Mouse (Mus musculus) hindbrain, embryonic 13.5 days (tissue): Measurements from ENCODE around the gene Dcn. TPM values are rescaled to one million over a fixed set of nuclear protein-coding genes. Genes with fewer than 3 reads are reported as not detected.

ENCODE experiments used
- ATAC-seq: fragments of 200-750 bp; cut with Nextera tagmentation; 2 replicates; pipeline ENCODE4 v1.8.0; 2017; ENCODE audit warnings: moderate TSS enrichment; ENCODE audit not compliant: low FRiP score
- H3K27ac ChIP-seq: fragments of 300-500 bp; sonication (generic); 2 replicates; pipeline ENCODE4 v1.5.1; 2015; ENCODE audit warnings: inconsistent platforms, mild to moderate bottlenecking, moderate library complexity
- H3K27me3 ChIP-seq: fragments of 300-500 bp; sonication (generic); 2 replicates; pipeline ENCODE4 v1.6.1; 2015; ENCODE audit warnings: mild to moderate bottlenecking, inconsistent platforms
- H3K36me3 ChIP-seq: fragments of 300-500 bp; sonication (generic); 2 replicates; pipeline ENCODE4 v1.6.1; 2015; ENCODE audit warnings: mild to moderate bottlenecking, inconsistent platforms
- H3K4me1 ChIP-seq: fragments of 300-500 bp; sonication (generic); replicated peaks from 2 replicates; pipeline ENCODE4 v1.6.1; 2015; ENCODE audit warnings: inconsistent platforms
- H3K4me2 ChIP-seq: fragments of 300-500 bp; sonication (generic); 2 replicates; pipeline ENCODE4 v1.6.1; 2015; ENCODE audit warnings: inconsistent platforms, mild to moderate bottlenecking, moderate library complexity
- H3K4me3 ChIP-seq: fragments of 300-500 bp; sonication (generic); 2 replicates; pipeline ENCODE4 v1.5.1; 2015; ENCODE audit warnings: mild to moderate bottlenecking, inconsistent platforms
- H3K9ac ChIP-seq: fragments of 300-500 bp; sonication (generic); 2 replicates; pipeline ENCODE4 v1.6.1; 2015; ENCODE audit warnings: mild to moderate bottlenecking, inconsistent platforms
- H3K9me3 ChIP-seq: fragments of 300-500 bp; sonication (generic); 2 replicates; pipeline ENCODE4 v1.6.1; 2016; ENCODE audit warnings: inconsistent platforms
- WGBS: fragments of 180-500 bp; shearing (Covaris S2); methylation state at CpG from one replicate; pipeline ENCODE4 v1.1.7; 2015; 5-methylcytosine and 5-hydroxymethylcytosine counted together
- polyA plus RNA-seq: library from polyadenylated mRNA; unstranded; fragments of >200 nt; fragmentation: Nextera tagmentation; extraction: Ambion mirVana; gene quantifications from 2 replicates; pipeline ENCODE4 v1.2.1, GENCODE M21; 2015

Dcn gene
- 92.2 and 94.0 TPM in 2 replicates for polyA plus RNA-seq

GRCm38 (mm10) chr10:97479004-97479766 is at the start of gene Dcn:
Gene Dcn (plus strand): TSS chr10:97479609.
- Histone ChIP-seq H3K9me3 (no peaks in the 10 kb centered on the region), H3K4me1 (peaks cover 9% of the 10 kb centered on the region; the same call in 1 of the 2 replicates), H3K27me3 (no peaks in the 10 kb centered on the region), H3K4me2 (peak within 1 kb of the TSS; percentile 38), H3K27ac (no peak within 1 kb of the TSS), H3K4me3 (no peak within 1 kb of the TSS), H3K36me3 (no peaks in the 10 kb centered on the region), H3K9ac (no peak within 1 kb of the TSS)
- no peak for ATAC-seq
- WGBS: 14% methylated on average over 7 of the region's 7 CpGs

GRCm38 (mm10) chr10:97436662-97437061 is 42.7 kb upstream of the Dcn start:
- no peak for ATAC-seq
- WGBS: 89% methylated on average over 5 of the region's 5 CpGs
- no peak overlapping the region for H3K27ac ChIP-seq
- H3K27me3 ChIP-seq: no peaks in the 10 kb centered on the region
- H3K9ac ChIP-seq: no peak overlapping the region
- no peak overlapping the region for H3K4me3 ChIP-seq
- H3K4me1 ChIP-seq: no peaks in the 10 kb centered on the region
- no peaks in the 10 kb centered on the region for H3K9me3 ChIP-seq
- no peak overlapping the region for H3K4me2 ChIP-seq
- H3K36me3 ChIP-seq: no peaks in the 10 kb centered on the region

DNA sequence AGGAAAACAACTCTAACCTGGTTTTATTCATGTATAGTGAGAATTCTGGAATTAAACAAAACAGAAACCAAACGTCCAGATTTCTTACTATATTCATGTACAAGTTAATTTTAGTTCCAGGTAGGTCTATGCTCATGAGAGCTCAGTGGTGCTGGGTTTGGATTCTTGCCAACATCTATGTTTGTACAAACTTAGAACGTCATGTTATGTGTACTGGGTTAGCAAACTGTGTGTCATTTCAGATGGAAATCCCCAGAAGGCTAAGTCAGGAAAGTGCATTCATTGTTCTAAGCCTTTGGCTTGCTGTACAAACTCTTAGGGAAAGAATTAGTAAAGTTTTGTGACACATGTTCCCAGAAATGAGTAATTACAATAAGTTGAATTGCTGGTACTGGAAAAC is 37.1 kb upstream of the Dcn start:
- Histone ChIP-seq H3K27ac (no peak overlapping the region), H3K4me2 (no peak overlapping the region), H3K27me3 (no peaks in the 10 kb centered on the region), H3K9ac (no peak overlapping the region), H3K36me3 (no peaks in the 10 kb centered on the region), H3K9me3 (no peaks in the 10 kb centered on the region), H3K4me3 (no peak overlapping the region), H3K4me1 (no peaks in the 10 kb centered on the region)
- WGBS: 68% methylated on average over 2 of the region's 2 CpGs
- ATAC-seq: no peak

DNA sequence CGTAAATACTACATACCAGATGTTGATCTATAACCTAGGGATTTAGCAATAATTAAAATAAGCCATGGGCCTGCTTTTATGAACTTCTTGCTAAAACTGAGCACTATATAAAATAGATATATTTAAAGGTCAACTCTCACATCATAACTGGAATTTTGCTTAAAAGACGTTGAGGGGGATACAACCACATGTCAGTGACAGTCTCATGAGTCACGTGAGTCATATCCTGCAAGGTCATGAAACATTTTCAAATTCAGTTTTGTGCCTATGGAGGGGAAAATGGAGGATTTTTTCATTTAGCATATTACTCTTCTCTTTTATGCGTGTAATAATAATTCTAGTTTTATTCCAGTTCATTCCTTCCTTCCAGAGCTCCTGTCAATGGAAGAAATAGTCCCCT is 32.9 kb upstream of the Dcn start:
- no peaks in the 10 kb centered on the region for H3K9me3 ChIP-seq
- 86% methylated on average over 4 of the region's 4 CpGs for WGBS

DNA sequence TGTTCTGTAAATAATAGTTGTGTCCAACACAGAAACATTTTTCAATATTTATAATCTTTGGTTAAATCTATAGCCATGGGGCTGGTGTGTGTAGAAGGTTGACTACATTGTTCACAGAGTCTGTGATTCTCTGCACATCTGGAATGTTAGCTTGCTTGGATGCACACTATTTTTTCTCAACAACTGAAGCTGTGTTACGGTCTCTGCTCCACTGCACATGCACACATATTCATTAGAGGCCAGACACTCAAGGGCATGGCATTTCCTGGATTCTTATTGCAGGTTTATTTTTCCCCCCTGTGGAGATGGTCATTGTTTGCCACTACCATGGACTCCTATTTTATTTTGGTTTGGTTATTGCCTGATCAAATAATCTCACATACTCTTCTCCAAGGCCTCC is 26.5 kb upstream of the Dcn start:
- H3K27me3 ChIP-seq: no peaks in the 10 kb centered on the region
- no peaks in the 10 kb centered on the region for H3K36me3 ChIP-seq
- H3K4me2 ChIP-seq: no peak overlapping the region
- WGBS: 51% methylated on average over 1 of the region's 1 CpGs
- H3K27ac ChIP-seq: no peak overlapping the region
- no peak for ATAC-seq
- H3K9ac ChIP-seq: no peak overlapping the region
- H3K4me1 ChIP-seq: peaks cover 4% of the 10 kb centered on the region; the same call in 1 of the 2 replicates
- no peak overlapping the region for H3K4me3 ChIP-seq
- no peaks in the 10 kb centered on the region for H3K9me3 ChIP-seq

More for the DNA sequence above, 32.9 kb upstream of the Dcn start:
- no peak overlapping the region for H3K4me2 ChIP-seq
- no peak overlapping the region for H3K9ac ChIP-seq
- H3K27me3 ChIP-seq: no peaks in the 10 kb centered on the region
- H3K27ac ChIP-seq: no peak overlapping the region
- no peaks in the 10 kb centered on the region for H3K4me1 ChIP-seq
- ATAC-seq: no peak
- H3K4me3 ChIP-seq: no peak overlapping the region
- H3K36me3 ChIP-seq: no peaks in the 10 kb centered on the region

GRCm38 (mm10) chr10:97453529-97453928 is 25.9 kb upstream of the Dcn start:
- Histone ChIP-seq H3K4me3 (no peak overlapping the region), H3K36me3 (no peaks in the 10 kb centered on the region), H3K27ac (no peak overlapping the region), H3K4me1 (peaks cover 4% of the 10 kb centered on the region; the same call in 1 of the 2 replicates), H3K9ac (no peak overlapping the region), H3K4me2 (no peak overlapping the region), H3K27me3 (no peaks in the 10 kb centered on the region), H3K9me3 (no peaks in the 10 kb centered on the region)
- no peak for ATAC-seq
- 59% methylated on average over 9 of the region's 9 CpGs for WGBS

DNA sequence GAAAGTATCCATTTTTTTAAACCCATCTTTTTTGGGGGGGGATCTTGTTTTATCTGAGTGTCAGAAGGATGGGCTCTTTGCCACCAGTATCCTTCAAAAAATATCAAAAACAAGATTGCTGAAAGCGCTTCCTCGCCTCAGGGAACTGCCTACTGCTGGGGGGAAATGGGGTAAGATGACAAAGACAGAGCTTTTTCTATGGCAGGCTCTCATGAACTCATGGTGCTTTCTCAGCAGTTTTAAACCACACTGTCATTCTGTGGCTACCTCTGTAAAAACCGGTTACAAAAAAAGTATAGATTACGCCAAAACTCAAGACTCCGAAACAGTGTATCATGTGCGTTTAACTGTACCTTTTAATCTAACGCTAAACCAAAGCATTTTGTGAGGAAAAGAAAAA is 22.4 kb upstream of the Dcn start:
- no peak for ATAC-seq
- WGBS: 93% methylated on average over 7 of the region's 7 CpGs
- peaks cover 4% of the 10 kb centered on the region; the same call in 1 of the 2 replicates for H3K4me1 ChIP-seq

GRCm38 (mm10) chr10:97466818-97467217 is 12.6 kb upstream of the Dcn start:
- no peak overlapping the region for H3K27ac ChIP-seq
- no peaks in the 10 kb centered on the region for H3K9me3 ChIP-seq
- H3K27me3 ChIP-seq: no peaks in the 10 kb centered on the region
- no peak for ATAC-seq
- no peak overlapping the region for H3K9ac ChIP-seq
- 68% methylated on average over 3 of the region's 3 CpGs for WGBS
- no peak overlapping the region for H3K4me2 ChIP-seq
- H3K4me1 ChIP-seq: no peaks in the 10 kb centered on the region
- no peaks in the 10 kb centered on the region for H3K36me3 ChIP-seq
- H3K4me3 ChIP-seq: no peak overlapping the region

More for the DNA sequence above, 22.4 kb upstream of the Dcn start:
- H3K27me3 ChIP-seq: no peaks in the 10 kb centered on the region
- no peaks in the 10 kb centered on the region for H3K9me3 ChIP-seq
- H3K9ac ChIP-seq: no peak overlapping the region
- no peaks in the 10 kb centered on the region for H3K36me3 ChIP-seq
- H3K4me2 ChIP-seq: no peak overlapping the region
- H3K27ac ChIP-seq: no peak overlapping the region
- no peak overlapping the region for H3K4me3 ChIP-seq

GRCm38 (mm10) chr10:97469411-97470140 is 9.8 kb upstream of the Dcn start:
- Histone ChIP-seq H3K9ac (no peak overlapping the region), H3K9me3 (no peaks in the 10 kb centered on the region), H3K4me2 (no peak overlapping the region), H3K27ac (no peak overlapping the region), H3K4me3 (no peak overlapping the region), H3K36me3 (no peaks in the 10 kb centered on the region), H3K4me1 (no peaks in the 10 kb centered on the region), H3K27me3 (no peaks in the 10 kb centered on the region)
- ATAC-seq: no peak
- WGBS: 82% methylated on average over 3 of the region's 3 CpGs

- Histone ChIP-seq H3K4me2 (no peak overlapping the region), H3K4me3 (no peak overlapping the region), H3K36me3 (no peaks in the 10 kb centered on the region), H3K9ac (no peak overlapping the region), H3K27ac (no peak overlapping the region), H3K4me1 (peaks cover 9% of the 10 kb centered on the region; the same call in 1 of the 2 replicates), H3K27me3 (no peaks in the 10 kb centered on the region), H3K9me3 (no peaks in the 10 kb centered on the region)
- ATAC-seq: no peak
- whole genome bisulfite sequencing: 70% methylated on average over 6 of the region's 6 CpGs
These were observed 3.9 kb upstream of the Dcn start for GRCm38 (mm10) chr10:97475460-97475859.

- Histone ChIP-seq H3K27ac (no peak overlapping the region), H3K4me2 (no peak overlapping the region), H3K4me3 (no peak overlapping the region), H3K36me3 (no peaks in the 10 kb centered on the region), H3K9ac (no peak overlapping the region), H3K9me3 (no peaks in the 10 kb centered on the region), H3K27me3 (no peaks in the 10 kb centered on the region), H3K4me1 (peaks cover 9% of the 10 kb centered on the region; the same call in 1 of the 2 replicates)
- WGBS: 72% methylated on average over 3 of the region's 3 CpGs
- ATAC-seq: no peak
These were observed 1.1 kb upstream of the Dcn start for GRCm38 (mm10) chr10:97478259-97478658.

DNA sequence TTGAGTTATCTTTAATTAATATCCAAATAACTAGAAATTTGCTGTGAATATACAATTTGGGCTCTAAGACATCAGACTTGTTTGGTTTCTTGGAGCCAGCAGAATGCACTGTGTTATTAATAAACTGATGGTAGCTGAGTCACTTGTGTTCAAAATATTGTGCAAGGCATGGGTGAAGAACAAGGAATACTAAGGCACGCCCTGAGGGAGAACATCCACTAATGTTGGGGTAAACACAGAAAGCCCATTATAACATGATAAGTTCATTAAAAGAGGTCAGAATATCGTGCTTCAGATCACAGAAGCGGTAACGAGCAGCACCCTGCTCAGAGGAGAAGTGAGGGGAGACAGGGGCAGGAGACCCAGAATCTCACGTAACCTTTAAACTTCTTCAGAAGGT is 2.7 kb downstream of the Dcn start:
- Histone ChIP-seq H3K4me3 (no peak overlapping the region), H3K27ac (no peak overlapping the region), H3K9ac (no peak overlapping the region), H3K4me2 (no peak overlapping the region), H3K27me3 (no peaks in the 10 kb centered on the region), H3K36me3 (no peaks in the 10 kb centered on the region), H3K4me1 (peaks cover 9% of the 10 kb centered on the region; the same call in 1 of the 2 replicates), H3K9me3 (no peaks in the 10 kb centered on the region)
- 88% methylated on average over 5 of the region's 5 CpGs for whole genome bisulfite sequencing
- ATAC-seq: no peak
